Mouse (Mus musculus) liver, embryonic 14.5 days (tissue): ENCODE measurements around the gene Apoe.

ENCODE experiments used
- CTCF ChIP-seq: IDR thresholded peaks from 2 replicates; pipeline ENCODE4 v1.5.1; 2016; ENCODE audit warnings: antibody characterized with exemption, low read depth, control low read depth
- EP300 ChIP-seq: IDR thresholded peaks from 2 replicates; pipeline ENCODE4 v1.6.1; 2016; ENCODE audit warnings: antibody characterized with exemption, low read depth

DNA sequence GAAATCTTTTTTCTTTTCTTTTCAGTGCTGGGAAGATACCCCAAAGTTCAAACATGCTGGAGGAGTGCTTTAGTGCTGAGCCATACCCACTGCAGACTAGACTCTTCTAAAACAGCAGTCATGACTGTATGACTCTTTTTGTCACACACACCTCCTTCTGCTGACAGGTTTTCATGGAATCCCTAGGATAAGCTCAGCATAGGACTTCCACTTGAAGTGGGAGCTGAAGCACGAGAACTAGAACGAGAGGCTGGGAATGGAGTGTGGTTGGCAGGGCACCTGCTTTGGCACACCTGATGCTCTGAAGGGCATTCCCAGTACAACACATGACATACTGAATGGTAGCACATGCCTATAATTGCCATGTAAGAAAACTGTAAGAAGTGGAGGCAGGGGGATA, 46.4 kb downstream of the Apoe start:
- TF ChIP-seq EP300, result no peak
- no peak for TF ChIP-seq CTCF
